28 mouse cellular contexts compared by ENCODE assay signal in genomic region chr2:32242986-32243385, GRCm38 (mm10).
"Had no signal": no experiment of that assay in that cellular context is flagged by ENCODE, and none has a peak within 500 bp of the region (broad histone marks: within the 10 kb centered on the region; RNA-seq: fewer than 3 reads in every experiment).

No protein-coding gene starts in this region.

- H3K4me1 ChIP-seq: limb, embryonic 12.5 days; midbrain, embryonic 12.5 days; midbrain, embryonic 15.5 days; neural tube, embryonic 12.5 days had no signal

- H3K27ac ChIP-seq: limb, embryonic 10.5 days; limb, embryonic 12.5 days; limb, embryonic 13.5 days; limb, embryonic 15.5 days; liver, embryonic 12.5 days; liver, embryonic 13.5 days; liver, embryonic 14.5 days; liver, embryonic 15.5 days; lung, embryonic 15.5 days; macrophage; midbrain, embryonic 10.5 days; midbrain, embryonic 12.5 days; midbrain, embryonic 13.5 days; midbrain, embryonic 15.5 days; neural tube, embryonic 12.5 days had no signal

- H3K4me3 ChIP-seq: limb, embryonic 10.5 days; limb, embryonic 12.5 days; limb, embryonic 13.5 days; limb, embryonic 15.5 days; liver, embryonic 12.5 days; liver, embryonic 13.5 days; liver, embryonic 15.5 days; lung, embryonic 15.5 days; megakaryocyte, embryonic 14.5 days; midbrain, embryonic 10.5 days; midbrain, embryonic 12.5 days; midbrain, embryonic 13.5 days; midbrain, embryonic 15.5 days; myocyte; neural tube, embryonic 12.5 days had no signal

- H3K27me3 ChIP-seq: limb, embryonic 12.5 days; limb, embryonic 13.5 days; limb, embryonic 15.5 days; liver, embryonic 12.5 days; liver, embryonic 13.5 days; liver, embryonic 15.5 days; lung, embryonic 15.5 days; megakaryocyte, embryonic 14.5 days; midbrain, embryonic 12.5 days; midbrain, embryonic 13.5 days; midbrain, embryonic 15.5 days; neural tube, embryonic 12.5 days had no signal

- DNase-seq: left cerebral cortex, postnatal 4 days; liver; liver, embryonic 13.5 days; liver, postnatal 0 days; lung, adult 18-20 months; lung, adult 2 months; lung, embryonic 14.5 days; lung, postnatal 10 days; lung, postnatal 14 days; lung, postnatal 36 days; lung, postnatal 4 days; midbrain, embryonic 14.5 days had no signal
